9 mouse cellular contexts compared by ENCODE assay signal in genomic region chr2:158258781-158259180, GRCm38 (mm10). TPM values are rescaled to one million over a fixed set of nuclear protein-coding genes. Genes with fewer than 3 reads are reported as not detected.
DNase-seq lines count a peak whose midpoint lies in the region; ATAC-seq and TF ChIP-seq lines count a peak whose summit lies in the region.
"Had no signal": no experiment of that assay in that cellular context is flagged by ENCODE, and none has a peak within 500 bp of the region (broad histone marks: within the 10 kb centered on the region; RNA-seq: fewer than 3 reads in every experiment).

No protein-coding gene starts in this region.

- WGBS in heart, adult 2 months = 15% methylated on average over 12 of the region's 12 CpGs
- 10% methylated on average over 12 of the region's 12 CpGs for WGBS in heart, embryonic 11.5 days (ENCODE audit: insufficient replicate concordance)
- WGBS in hindbrain, embryonic 14.5 days = 12% methylated on average over 12 of the region's 12 CpGs
- 16% methylated on average over 12 of the region's 12 CpGs for WGBS in midbrain, embryonic 14.5 days

- H3K79me2 ChIP-seq in heart, adult 2 months (replicated peaks; ENCODE audit: control insufficient read depth, insufficient read depth, low read length) = no peaks in the 10 kb centered on the region

- peak; percentile 60 to 75 for DNase-seq in heart, adult 2 months
- DNase-seq in brain, adult 2 months (ENCODE audit: low read depth, low spot score) = peak; percentile 75
- peak; percentile 76 for DNase-seq in hindbrain, embryonic 14.5 days (ENCODE audit: low spot score)
- DNase-seq in left cerebral cortex, postnatal 4 days = peak; percentile 80
- peak; percentile 79 for DNase-seq in midbrain, embryonic 14.5 days
- peak; percentile 74 for DNase-seq in splenic B cell, adult 2 months (ENCODE audit: low read depth, low spot score)

- 0 out of 2 replicates have a peak, but pooled peaks cover 1% of the 10 kb centered on the region for H3K4me1 ChIP-seq in heart, adult 2 months (ENCODE audit: control insufficient read depth, insufficient read depth, low read length)
- H3K4me1 ChIP-seq in heart, embryonic 11.5 days (ENCODE audit: control insufficient read depth, insufficient read depth, low read length) = peaks cover 10% of the 10 kb centered on the region
- no peaks in the 10 kb centered on the region for H3K4me1 ChIP-seq in hindbrain, embryonic 14.5 days (replicated peaks; ENCODE audit: control insufficient read depth, insufficient read depth, low read length)
- no peaks in the 10 kb centered on the region for H3K4me1 ChIP-seq in midbrain, embryonic 14.5 days (ENCODE audit: control insufficient read depth, insufficient read depth, low read length)

- ATAC-seq in heart, embryonic 11.5 days (replicated peaks; ENCODE audit: insufficient number of reproducible peaks, low FRiP score, low TSS enrichment) = no peak
- ATAC-seq in erythroblast, adult 5-6 weeks (replicated peaks; ENCODE audit: low FRiP score, poor library complexity, severe bottlenecking) = peak; percentile 53
- no peak for ATAC-seq in hindbrain, embryonic 14.5 days (ENCODE audit: low FRiP score)
- ATAC-seq in midbrain, embryonic 14.5 days (ENCODE audit: low FRiP score, low TSS enrichment) = no peak

- TF ChIP-seq POLR2A in heart, adult 2 months (IDR thresholded peaks at IDR 0.05; ENCODE audit: insufficient read depth, low read depth, low read length) = no peak

- intact Hi-C loops in heart, adult 2 months (cut with DNase I) = loop anchor here (2.0 kb wide), 1 partner anchor 50 kb away; no protein-coding TSS in a partner anchor
- intact Hi-C loops in left cerebral cortex, postnatal 4 days (cut with DNase I) = no loop called here

- peak; percentile 74 for TF ChIP-seq CTCF in heart, adult 2 months (IDR thresholded peaks at IDR 0.05)

- no peak overlapping the region for H3K4me3 ChIP-seq in heart, adult 2 months
- no peak overlapping the region for H3K4me3 ChIP-seq in heart, embryonic 11.5 days (ENCODE audit: low read depth, low read length)
- no peak overlapping the region for H3K4me3 ChIP-seq in hindbrain, embryonic 14.5 days (replicated peaks; ENCODE audit: low read length)
- H3K4me3 ChIP-seq in midbrain, embryonic 14.5 days (replicated peaks; ENCODE audit: low read depth, low read length) = no peak overlapping the region

- no peaks in the 10 kb centered on the region for H3K9me3 ChIP-seq in heart, embryonic 11.5 days (replicated peaks; ENCODE audit: control insufficient read depth, low read length)
- no peaks in the 10 kb centered on the region for H3K9me3 ChIP-seq in hindbrain, embryonic 14.5 days (ENCODE audit: control insufficient read depth, low read length)
- no peaks in the 10 kb centered on the region for H3K9me3 ChIP-seq in midbrain, embryonic 14.5 days (ENCODE audit: control insufficient read depth, low read length)

- H3K9ac ChIP-seq in heart, adult 2 months (ENCODE audit: low read depth, low read length) = no peak overlapping the region
- H3K9ac ChIP-seq in heart, embryonic 11.5 days (ENCODE audit: low read depth, low read length) = no peak overlapping the region
- H3K9ac ChIP-seq in hindbrain, embryonic 14.5 days = no peak overlapping the region
- no peak overlapping the region for H3K9ac ChIP-seq in midbrain, embryonic 14.5 days (replicated peaks; ENCODE audit: low read length)

- no peaks in the 10 kb centered on the region for H3K27me3 ChIP-seq in heart, adult 2 months (ENCODE audit: control insufficient read depth, insufficient read depth, low read length)
- peaks cover 8% of the 10 kb centered on the region for H3K27me3 ChIP-seq in heart, embryonic 11.5 days (ENCODE audit: control insufficient read depth, insufficient read depth, low read length)
- H3K27me3 ChIP-seq in hindbrain, embryonic 14.5 days (ENCODE audit: control insufficient read depth, insufficient read depth, low read length) = no peaks in the 10 kb centered on the region
- H3K27me3 ChIP-seq in midbrain, embryonic 14.5 days (ENCODE audit: control insufficient read depth, insufficient read depth, low read length) = no peaks in the 10 kb centered on the region
- no peaks in the 10 kb centered on the region for H3K27me3 ChIP-seq in splenic B cell, adult 2 months (ENCODE audit: control insufficient read depth, insufficient read depth, low read length, poor library complexity, severe bottlenecking)

- no peak overlapping the region for H3K27ac ChIP-seq in heart, adult 2 months
- no peak overlapping the region for H3K27ac ChIP-seq in heart, embryonic 11.5 days (ENCODE audit: low read depth, low read length)
- H3K27ac ChIP-seq in hindbrain, embryonic 14.5 days = no peak overlapping the region
- H3K27ac ChIP-seq in midbrain, embryonic 14.5 days (replicated peaks; ENCODE audit: low read depth, low read length) = no peak overlapping the region

- H3K4me2 ChIP-seq in heart, embryonic 11.5 days = no peak overlapping the region
- no peak overlapping the region for H3K4me2 ChIP-seq in hindbrain, embryonic 14.5 days (replicated peaks)
- H3K4me2 ChIP-seq in midbrain, embryonic 14.5 days (ENCODE audit: low read length) = no peak overlapping the region

- no peaks in the 10 kb centered on the region for H3K36me3 ChIP-seq in heart, adult 2 months (ENCODE audit: control insufficient read depth, insufficient read depth, low read length)
- H3K36me3 ChIP-seq in heart, embryonic 11.5 days (ENCODE audit: control insufficient read depth, insufficient read depth, low read length) = no peaks in the 10 kb centered on the region
- H3K36me3 ChIP-seq in hindbrain, embryonic 14.5 days (replicated peaks; ENCODE audit: control insufficient read depth, insufficient read depth) = no peaks in the 10 kb centered on the region
- H3K36me3 ChIP-seq in midbrain, embryonic 14.5 days (ENCODE audit: control insufficient read depth, insufficient read depth, low read length) = no peaks in the 10 kb centered on the region
- no peaks in the 10 kb centered on the region for H3K36me3 ChIP-seq in splenic B cell, adult 2 months (ENCODE audit: control insufficient read depth, insufficient read depth, low read length, poor library complexity, severe bottlenecking)

- no peak for TF ChIP-seq EP300 in heart, adult 2 months (IDR thresholded peaks at IDR 0.05; ENCODE audit: insufficient read depth, low read depth, low read length)

RNA-seq across cellular contexts. Expression of gene Bpi, which starts 0.9 kb away (rescaled TPM):
- total RNA-seq in heart, adult 2 months (2021) = under 1 TPM in 1 of 2 experiments, not detected in 1; 0.13 TPM
- not detected in 2 replicates for polyA plus RNA-seq in heart, adult 2 months (2012; rRNA removed)
- polyA plus RNA-seq in heart, embryonic 11.5 days (2014; fragmentation: Nextera tagmentation; extraction: Ambion mirVana) = not detected in 2 replicates
- not detected in 2 replicates for total RNA-seq in erythroblast, adult 5-6 weeks (2015; ENCODE audit: low replicate concordance)
- total RNA-seq in erythroblast, adult 5-6 weeks (2017; ENCODE audit: low replicate concordance) = not detected in 2 replicates
- not detected in 2 replicates for polyA plus RNA-seq in hindbrain, embryonic 14.5 days (2014; fragmentation: Nextera tagmentation; extraction: Ambion mirVana)
- not detected for total RNA-seq in left cerebral cortex, postnatal 4 days (2021)
- not detected in 2 replicates for polyA plus RNA-seq in midbrain, embryonic 14.5 days (2014; fragmentation: Nextera tagmentation; extraction: Ambion mirVana)
- total RNA-seq: adrenal gland, postnatal 4 days had no signal

RNA-seq across cellular contexts. Expression of gene D630003M21Rik, which starts 29.8 kb away (rescaled TPM):
- total RNA-seq in heart, adult 2 months (2021) = 1 to 10 TPM; 4.6 to 6.7 TPM
- polyA plus RNA-seq in heart, adult 2 months (2012; rRNA removed) = 6.6 and 9.7 TPM in 2 replicates
- 0.37 and 0.57 TPM in 2 replicates for polyA plus RNA-seq in heart, embryonic 11.5 days (2014; fragmentation: Nextera tagmentation; extraction: Ambion mirVana)
- total RNA-seq in erythroblast, adult 5-6 weeks (2015; ENCODE audit: low replicate concordance) = not detected in 2 replicates
- not detected in 2 replicates for total RNA-seq in erythroblast, adult 5-6 weeks (2017; ENCODE audit: low replicate concordance)
- 1.6 and 1.7 TPM in 2 replicates for polyA plus RNA-seq in hindbrain, embryonic 14.5 days (2014; fragmentation: Nextera tagmentation; extraction: Ambion mirVana)
- 1 to 10 TPM; 3.1 TPM for total RNA-seq in left cerebral cortex, postnatal 4 days (2021)
- polyA plus RNA-seq in midbrain, embryonic 14.5 days (2014; fragmentation: Nextera tagmentation; extraction: Ambion mirVana) = 0.97 and 1.4 TPM in 2 replicates

RNA-seq across cellular contexts. Expression of gene Lbp, which starts 47.5 kb away (rescaled TPM):
- total RNA-seq in heart, adult 2 months (2021) = 1 to 10 TPM; 5.0 to 6.4 TPM
- 22.4 and 27.1 TPM in 2 replicates for polyA plus RNA-seq in heart, adult 2 months (2012; rRNA removed)
- 9.2 and 10.1 TPM in 2 replicates for polyA plus RNA-seq in heart, embryonic 11.5 days (2014; fragmentation: Nextera tagmentation; extraction: Ambion mirVana)
- 28.4 and 32.3 TPM in 2 replicates for total RNA-seq in erythroblast, adult 5-6 weeks (2015; ENCODE audit: low replicate concordance)
- total RNA-seq in erythroblast, adult 5-6 weeks (2017; ENCODE audit: low replicate concordance) = 10.5 and 23.2 TPM in 2 replicates
- polyA plus RNA-seq in hindbrain, embryonic 14.5 days (2014; fragmentation: Nextera tagmentation; extraction: Ambion mirVana) = 5.0 TPM in 2 replicates
- 1 to 10 TPM; 1.4 to 2.0 TPM for total RNA-seq in left cerebral cortex, postnatal 4 days (2021)
- 1.2 and 2.2 TPM in 2 replicates for polyA plus RNA-seq in midbrain, embryonic 14.5 days (2014; fragmentation: Nextera tagmentation; extraction: Ambion mirVana)
